7 mouse cellular contexts compared by ENCODE assay signal in the genomic region with DNA sequence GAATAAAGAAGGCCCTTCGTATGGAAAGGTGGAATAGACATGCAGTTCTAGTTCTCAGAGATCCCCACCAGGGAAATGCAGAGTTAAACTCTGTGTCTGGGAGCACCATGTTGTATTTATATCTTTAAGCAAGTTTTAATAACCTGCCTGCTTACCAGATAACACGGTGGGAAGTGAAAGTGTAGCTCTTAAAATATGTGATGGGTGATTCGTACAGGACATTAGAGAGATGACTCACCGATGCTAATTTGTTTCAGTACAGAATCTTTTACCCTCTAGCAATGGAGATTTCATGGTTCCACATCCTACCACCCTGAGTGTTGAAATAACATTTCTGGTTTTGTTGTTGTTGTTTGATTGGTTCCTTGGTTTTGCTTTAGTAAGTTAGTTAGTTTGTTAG. TPM values are rescaled to one million over a fixed set of nuclear protein-coding genes. Genes with fewer than 3 reads are reported as not detected.
A peak's percentile ranks its signal among the peaks of the same experiment; 100 is the strongest.
DNase-seq lines count a peak whose midpoint lies in the region; ATAC-seq and TF ChIP-seq lines count a peak whose summit lies in the region.

No protein-coding gene starts in this region.

- H3K27me3 ChIP-seq in megakaryocyte, embryonic 14.5 days (replicated peaks), result no peaks in the 10 kb centered on the region
- no peaks in the 10 kb centered on the region for H3K27me3 ChIP-seq in liver, embryonic 14.5 days (ENCODE audit: control insufficient read depth, insufficient read depth, low read length)

- H3K9me3 ChIP-seq in megakaryocyte, embryonic 14.5 days, result no peaks in the 10 kb centered on the region
- no peaks in the 10 kb centered on the region for H3K9me3 ChIP-seq in liver, embryonic 14.5 days (ENCODE audit: control insufficient read depth, low read length)

- no peak for DNase-seq in liver, embryonic 14.5 days (ENCODE audit: low read depth in 3 of 3, low spot score in 3 of 3)
- DNase-seq in layer of hippocampus, adult 9-10 months (ENCODE audit: low spot score), result no peak
- DNase-seq in left cerebral cortex, postnatal 4 days, result no peak
- no peak for DNase-seq in ovary, postnatal 36 days (ENCODE audit: low spot score)

- no peak for ATAC-seq in megakaryocyte, adult 5-6 weeks (ENCODE audit: poor library complexity, severe bottlenecking)
- peak; percentile 47 for ATAC-seq in granulocyte monocyte progenitor cell, adult 5-6 weeks (replicated peaks; ENCODE audit: poor library complexity, severe bottlenecking)
- ATAC-seq in liver, embryonic 14.5 days (ENCODE audit: insufficient read depth), result no peak

- H3K4me3 ChIP-seq in megakaryocyte, embryonic 14.5 days (replicated peaks), result peak overlapping the region; percentile 93
- H3K4me3 ChIP-seq in liver, embryonic 14.5 days (ENCODE audit: insufficient read depth in 1 of 2, low read depth in 2 of 2, low read length in 2 of 2), result no peak overlapping the region

- no peak overlapping the region for H3K27ac ChIP-seq in liver, embryonic 14.5 days

- H3K36me3 ChIP-seq in megakaryocyte, embryonic 14.5 days (replicated peaks; ENCODE audit: low read length), result peaks cover 46% of the 10 kb centered on the region
- peaks cover 16% of the 10 kb centered on the region for H3K36me3 ChIP-seq in liver, embryonic 14.5 days (replicated peaks; ENCODE audit: control insufficient read depth, insufficient read depth, low read depth)

- peaks cover 68% of the 10 kb centered on the region for H3K4me1 ChIP-seq in megakaryocyte, embryonic 14.5 days
- peaks cover 15 to 17% of the 10 kb centered on the region in 2 experiments for H3K4me1 ChIP-seq in liver, embryonic 14.5 days (replicated peaks; ENCODE audit: control insufficient read depth in 2 of 2, insufficient read depth in 2 of 2, low read length in 1 of 2)

- intact Hi-C loops in left cerebral cortex, postnatal 4 days (cut with DNase I), result no loop called here

- TF ChIP-seq CTCF in liver, embryonic 14.5 days (IDR thresholded peaks at IDR 0.05; ENCODE audit: low read depth), result no peak

- no peak for TF ChIP-seq EP300 in liver, embryonic 14.5 days (IDR thresholded peaks at IDR 0.05; ENCODE audit: low read depth)

- 45% methylated on average over 4 of the region's 4 CpGs for WGBS in liver, embryonic 14.5 days (ENCODE audit: insufficient replicate concordance)

- no peak overlapping the region; the same call in 1 of the 2 replicates for H3K9ac ChIP-seq in liver, embryonic 14.5 days (replicated peaks)

- peak overlapping the region; percentile 98 for H3K4me2 ChIP-seq in liver, embryonic 14.5 days (ENCODE audit: low read depth)

RNA-seq across cellular contexts. Expression of gene Vezf1, which starts 2.3 kb away (rescaled TPM):
- polyA plus RNA-seq in megakaryocyte, embryonic 14.5 days (2012; ENCODE audit: insufficient read depth, low replicate concordance), result 5.8 and 9.9 TPM in 2 replicates
- total RNA-seq in megakaryocyte, adult 5-6 weeks (2015), result 46.4 and 55.3 TPM in 2 replicates
- total RNA-seq in megakaryocyte, adult 5-6 weeks (2017), result 22.6 and 25.0 TPM in 2 replicates
- 28.2 and 32.0 TPM in 2 replicates for total RNA-seq in granulocyte monocyte progenitor cell, adult 5-6 weeks (2014; fragmentation: Nextera tagmentation)
- total RNA-seq in granulocyte monocyte progenitor cell, adult 5-6 weeks (2017), result 14.3 and 15.8 TPM in 2 replicates
- polyA plus RNA-seq in liver, embryonic 14.5 days (2012; rRNA removed), result 4.7 and 5.7 TPM in 2 replicates
- 7.5 and 9.1 TPM in 2 replicates for polyA plus RNA-seq in liver, embryonic 14.5 days (2014; fragmentation: Nextera tagmentation; extraction: Ambion mirVana)
- 10 to 100 TPM; 35.3 to 38.2 TPM for total RNA-seq in left cerebral cortex, postnatal 4 days (2021)

RNA-seq across cellular contexts. Expression of gene Srsf1, which starts 23.2 kb away (rescaled TPM):
- polyA plus RNA-seq in megakaryocyte, embryonic 14.5 days (2012; ENCODE audit: insufficient read depth, low replicate concordance), result 25.7 and 74.9 TPM in 2 replicates
- 146 and 156 TPM in 2 replicates for total RNA-seq in megakaryocyte, adult 5-6 weeks (2015)
- total RNA-seq in megakaryocyte, adult 5-6 weeks (2017), result 369 and 388 TPM in 2 replicates
- 195 and 201 TPM in 2 replicates for total RNA-seq in granulocyte monocyte progenitor cell, adult 5-6 weeks (2014; fragmentation: Nextera tagmentation)
- 500 and 715 TPM in 2 replicates for total RNA-seq in granulocyte monocyte progenitor cell, adult 5-6 weeks (2017)
- polyA plus RNA-seq in liver, embryonic 14.5 days (2012; rRNA removed), result 111 and 163 TPM in 2 replicates
- polyA plus RNA-seq in liver, embryonic 14.5 days (2014; fragmentation: Nextera tagmentation; extraction: Ambion mirVana), result 139 and 158 TPM in 2 replicates
- 100 to 1,000 TPM; 261 to 264 TPM for total RNA-seq in left cerebral cortex, postnatal 4 days (2021)

RNA-seq across cellular contexts. Expression of gene Cuedc1, which starts 27.5 kb away (rescaled TPM):
- polyA plus RNA-seq in megakaryocyte, embryonic 14.5 days (2012; ENCODE audit: insufficient read depth, low replicate concordance), result 294 and 346 TPM in 2 replicates
- 0.67 and 0.73 TPM in 2 replicates for total RNA-seq in megakaryocyte, adult 5-6 weeks (2015)
- total RNA-seq in megakaryocyte, adult 5-6 weeks (2017), result 1.3 and 2.2 TPM in 2 replicates
- total RNA-seq in granulocyte monocyte progenitor cell, adult 5-6 weeks (2014; fragmentation: Nextera tagmentation), result 0.92 and 1.1 TPM in 2 replicates
- total RNA-seq in granulocyte monocyte progenitor cell, adult 5-6 weeks (2017), result 1.5 and 1.6 TPM in 2 replicates
- 0.76 and 0.96 TPM in 2 replicates for polyA plus RNA-seq in liver, embryonic 14.5 days (2012; rRNA removed)
- polyA plus RNA-seq in liver, embryonic 14.5 days (2014; fragmentation: Nextera tagmentation; extraction: Ambion mirVana), result 0.36 and 0.53 TPM in 2 replicates
- 10 to 100 TPM; 65.4 to 69.7 TPM for total RNA-seq in left cerebral cortex, postnatal 4 days (2021)

Comparison
In these comparisons a context has a peak if more than half of its experiments do, and no peak if none do; other contexts are left out.
1. RNA of gene Cuedc1, which starts 27.5 kb away (total RNA-seq): 65.4 to 69.7 TPM in left cerebral cortex, postnatal 4 days; 0.67 to 2.2 TPM in megakaryocyte, adult 5-6 weeks and 0.92 to 1.6 TPM in granulocyte monocyte progenitor cell, adult 5-6 weeks; every median in the first group is over 10 times any median in the second.